Mouse (Mus musculus): ENCODE measurements around the gene Sat1.

- TF ChIP-seq CTCF (conservative IDR thresholded peaks at IDR 0.05; ENCODE audit: insufficient read depth, insufficient read length, low read depth, low read length) (no peak), POLR2A (IDR thresholded peaks at IDR 0.05; ENCODE audit: low read depth, low read length) (no peak)
Observed at GRCm38 (mm10) chrX:155256856-155257255, 40.6 kb upstream of the Sat1 start.
